Mouse (Mus musculus) spleen, adult 18-20 months (tissue): ENCODE measurements around the gene Zfp114.

Experiments used
- DNase-seq, 2 experiments: peaks; one replicate each; pipeline ENCODE4 v3.0.0; 2022; ENCODE audit warnings: mixed read lengths in 2 of 2

Gene Zfp114

GRCm38 (mm10) chr7:24174618-24175336 is at the start of gene Zfp114:
Gene Zfp114, plus strand, starts transcription at chr7:24175060.
- DNase-seq: peak in 1 of 2 experiments; percentile 20

- DNase-seq: no peak
Measured at GRCm38 (mm10) chr7:24133425-24133995, 41.4 kb upstream of the Zfp114 start.

GRCm38 (mm10) chr7:24133996-24134828 is 40.6 kb upstream of the Zfp114 start, which contains the start of gene Zfp235:
Gene Zfp235, plus strand, starts transcription at chr7:24134169.
- peak; percentile 70 to 72 for DNase-seq

GRCm38 (mm10) chr7:24142566-24142965 is 32.3 kb upstream of the Zfp114 start:
- no peak for DNase-seq

GRCm38 (mm10) chr7:24153272-24153671 is 21.6 kb upstream of the Zfp114 start:
- DNase-seq: no peak

GRCm38 (mm10) chr7:24172191-24172590 is 2.7 kb upstream of the Zfp114 start:
- DNase-seq: no peak

- DNase-seq: no peak
Measured at GRCm38 (mm10) chr7:24175337-24175711, 464 bp downstream of the Zfp114 start.

GRCm38 (mm10) chr7:24187611-24188010 is 12.8 kb downstream of the Zfp114 start:
- no peak for DNase-seq

GRCm38 (mm10) chr7:24188901-24189570 is 14.2 kb downstream of the Zfp114 start:
- DNase-seq: no peak

- no peak for DNase-seq
Measured at GRCm38 (mm10) chr7:24189571-24189944, 14.7 kb downstream of the Zfp114 start.

- no peak for DNase-seq
Measured at GRCm38 (mm10) chr7:24191361-24191760, 16.5 kb downstream of the Zfp114 start.

GRCm38 (mm10) chr7:24193157-24193556 is 18.3 kb downstream of the Zfp114 start:
- DNase-seq: no peak

- DNase-seq: no peak
Measured at GRCm38 (mm10) chr7:24196961-24197360, 22.1 kb downstream of the Zfp114 start.

- no peak for DNase-seq
Measured at GRCm38 (mm10) chr7:24207488-24208261, 32.8 kb downstream of the Zfp114 start.

- no peak for DNase-seq
Measured at GRCm38 (mm10) chr7:24208282-24208886, 33.5 kb downstream of the Zfp114 start.

GRCm38 (mm10) chr7:24210296-24210695 is 35.4 kb downstream of the Zfp114 start:
- no peak for DNase-seq

GRCm38 (mm10) chr7:24211343-24211742 is 36.5 kb downstream of the Zfp114 start, which contains the start of gene Zfp111:
Gene Zfp111, minus strand, starts transcription at chr7:24211443.
- DNase-seq: no peak
